Mouse (Mus musculus) liver, embryonic 14.5 days (tissue): ENCODE data around the gene Clic4.

Experiments used
- CTCF ChIP-seq: IDR thresholded peaks from 2 replicates; pipeline ENCODE4 v1.5.1; 2016; ENCODE audit warnings: antibody characterized with exemption, low read depth, control low read depth
- EP300 ChIP-seq: IDR thresholded peaks from 2 replicates; pipeline ENCODE4 v1.6.1; 2016; ENCODE audit warnings: antibody characterized with exemption, low read depth

GRCm38 (mm10) chr4:135302261-135302660 lies 29.6 kb upstream of the Clic4 start:
- TF ChIP-seq EP300, result no peak
- TF ChIP-seq CTCF, result no peak
